Mouse (Mus musculus): ENCODE results near the gene Tmem26. TPM values are rescaled to one million over a fixed set of nuclear protein-coding genes. Genes with fewer than 3 reads are reported as not detected.
A peak's percentile ranks its signal among the peaks of the same experiment; 100 is the strongest.

Tmem26 gene
- polyA plus RNA-seq, 1 experiment from 2014 or later, result 7.6 TPM

DNA sequence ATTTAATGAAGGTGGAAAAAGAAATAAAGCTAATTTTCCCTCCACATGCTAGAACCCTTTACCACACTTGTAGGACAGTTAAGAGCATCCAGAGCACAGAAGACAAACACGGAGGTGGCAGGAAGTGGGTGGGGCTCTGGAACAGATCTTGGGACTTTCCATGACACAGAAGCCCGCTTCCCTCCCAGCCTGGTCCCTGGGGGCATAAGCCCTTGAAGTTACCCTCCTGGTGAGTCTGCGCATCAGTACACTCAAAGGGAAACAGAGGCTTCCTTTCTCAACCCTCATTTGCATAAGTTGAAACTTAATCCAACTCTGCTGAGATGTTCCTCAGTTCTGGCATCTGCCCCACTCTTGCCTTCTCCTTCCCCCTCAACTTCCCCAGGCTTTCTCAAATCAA lies 72.0 kb downstream of the Tmem26 start:
- no peak overlapping the region for H3K4me2 ChIP-seq
- no peak; the same call in 1 of the 2 replicates for ATAC-seq (ENCODE audit: insufficient read depth)
- DNase-seq, result peak; percentile 67
- TF ChIP-seq CTCF (IDR thresholded peaks at IDR 0.05; ENCODE audit: low read depth), result no peak
- H3K9me3 ChIP-seq (ENCODE audit: low read depth, low read length), result no peaks in the 10 kb centered on the region
- WGBS, result 18% methylated on average over 3 of the region's 3 CpGs
- no peaks in the 10 kb centered on the region for H3K4me1 ChIP-seq (ENCODE audit: insufficient read depth)
- H3K9ac ChIP-seq, result no peak overlapping the region
- H3K27me3 ChIP-seq (ENCODE audit: insufficient read depth, low read length), result no peaks in the 10 kb centered on the region
- H3K27ac ChIP-seq (ENCODE audit: low read depth), result no peak overlapping the region
- no peak overlapping the region for H3K4me3 ChIP-seq (ENCODE audit: low read depth, low read length)
- H3K36me3 ChIP-seq (ENCODE audit: insufficient read depth), result no peaks in the 10 kb centered on the region

DNA sequence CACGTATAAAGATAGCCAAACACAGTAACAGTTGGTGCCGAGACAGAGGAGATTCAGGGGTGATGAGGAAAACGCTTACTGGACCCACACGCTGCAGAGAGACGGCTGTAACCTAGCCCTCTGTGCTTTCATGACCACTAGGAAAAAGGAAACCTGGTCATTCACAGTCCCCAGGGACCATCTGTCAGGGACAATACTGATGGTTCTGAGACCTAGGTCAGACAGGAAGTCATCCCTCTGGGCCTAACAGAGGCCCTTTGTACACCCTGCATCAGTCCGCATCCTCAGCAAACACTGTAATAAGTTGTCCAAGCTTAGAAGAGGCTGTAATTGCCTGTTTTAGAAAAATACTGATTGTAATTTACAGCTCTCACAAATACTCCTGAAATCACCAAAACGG lies 76.4 kb downstream of the Tmem26 start:
- H3K9ac ChIP-seq, result no peak overlapping the region
- H3K27me3 ChIP-seq (ENCODE audit: insufficient read depth, low read length), result no peaks in the 10 kb centered on the region
- H3K27ac ChIP-seq (ENCODE audit: low read depth), result no peak overlapping the region
- H3K36me3 ChIP-seq (ENCODE audit: insufficient read depth), result no peaks in the 10 kb centered on the region
- H3K4me2 ChIP-seq, result no peak overlapping the region
- H3K4me3 ChIP-seq (ENCODE audit: low read depth, low read length), result no peak overlapping the region
- ATAC-seq (ENCODE audit: insufficient read depth) (no peak), DNase-seq (no peak)
- 62% methylated on average over 7 of the region's 7 CpGs for WGBS
- TF ChIP-seq CTCF (IDR thresholded peaks at IDR 0.05; ENCODE audit: low read depth), result no peak
- no peaks in the 10 kb centered on the region for H3K4me1 ChIP-seq (ENCODE audit: insufficient read depth)
- no peaks in the 10 kb centered on the region for H3K9me3 ChIP-seq (ENCODE audit: low read depth, low read length)

DNA sequence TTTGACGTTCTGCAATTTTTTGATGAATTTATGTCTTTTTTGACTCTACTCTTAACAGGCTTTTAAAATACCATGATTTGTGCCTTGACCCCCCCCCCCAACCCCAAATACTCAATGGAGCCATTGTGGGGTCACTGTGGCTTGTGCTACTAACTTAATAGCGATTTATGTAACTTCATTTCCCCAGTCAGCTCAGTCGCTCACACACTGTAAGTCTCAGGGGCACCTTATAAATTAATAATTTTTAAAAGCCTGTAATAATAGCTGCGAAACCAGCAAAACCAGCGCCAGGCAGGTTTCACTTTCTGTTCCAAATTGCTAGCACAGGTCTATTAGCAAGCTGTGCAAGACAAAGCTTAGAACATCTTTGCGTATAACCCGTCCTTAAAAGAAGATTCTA lies 76.9 kb downstream of the Tmem26 start:
- H3K9me3 ChIP-seq (ENCODE audit: low read depth, low read length), result no peaks in the 10 kb centered on the region
- no peak for TF ChIP-seq CTCF (IDR thresholded peaks at IDR 0.05; ENCODE audit: low read depth)
- no peak for DNase-seq
- no peak overlapping the region for H3K4me2 ChIP-seq
- H3K36me3 ChIP-seq (ENCODE audit: insufficient read depth), result no peaks in the 10 kb centered on the region
- H3K9ac ChIP-seq, result no peak overlapping the region
- no peak overlapping the region for H3K4me3 ChIP-seq (ENCODE audit: low read depth, low read length)
- WGBS, result 76% methylated on average over 7 of the region's 7 CpGs
- H3K27ac ChIP-seq (ENCODE audit: low read depth), result no peak overlapping the region
- no peak for ATAC-seq (ENCODE audit: insufficient read depth)
- no peaks in the 10 kb centered on the region for H3K4me1 ChIP-seq (ENCODE audit: insufficient read depth)
- no peaks in the 10 kb centered on the region for H3K27me3 ChIP-seq (ENCODE audit: insufficient read depth, low read length)

DNA sequence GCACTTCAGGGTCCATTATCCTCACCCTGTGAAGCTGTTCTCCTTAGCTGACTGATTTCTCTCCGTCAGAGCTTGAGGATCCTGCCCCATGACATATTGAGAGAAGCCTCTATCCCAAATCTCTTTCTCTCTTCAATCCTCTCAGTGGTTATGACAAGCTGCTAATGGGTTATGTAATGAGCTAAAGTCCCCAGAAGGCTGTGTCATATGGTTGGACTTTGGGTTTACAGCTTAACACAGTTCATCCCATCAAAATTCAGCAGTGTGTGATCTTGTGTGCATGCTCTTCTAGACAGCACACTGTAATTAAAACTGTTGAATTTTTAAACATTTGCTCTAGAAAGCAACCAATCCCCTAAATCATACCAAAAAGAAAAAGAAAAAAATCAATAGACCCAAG lies 82.9 kb downstream of the Tmem26 start:
- H3K4me2 ChIP-seq, result no peak overlapping the region
- no peaks in the 10 kb centered on the region for H3K4me1 ChIP-seq (ENCODE audit: insufficient read depth)
- no peaks in the 10 kb centered on the region for H3K9me3 ChIP-seq (ENCODE audit: low read depth, low read length)
- H3K9ac ChIP-seq, result no peak overlapping the region
- DNase-seq (no peak), ATAC-seq (ENCODE audit: insufficient read depth) (no peak)
- no peaks in the 10 kb centered on the region for H3K27me3 ChIP-seq (ENCODE audit: insufficient read depth, low read length)
- H3K27ac ChIP-seq (ENCODE audit: low read depth), result no peak overlapping the region
- no peak overlapping the region for H3K4me3 ChIP-seq (ENCODE audit: low read depth, low read length)
- no peak for TF ChIP-seq CTCF (IDR thresholded peaks at IDR 0.05; ENCODE audit: low read depth)
- WGBS, result 80% methylated on average over 1 of the region's 1 CpGs
- H3K36me3 ChIP-seq (ENCODE audit: insufficient read depth), result no peaks in the 10 kb centered on the region

DNA sequence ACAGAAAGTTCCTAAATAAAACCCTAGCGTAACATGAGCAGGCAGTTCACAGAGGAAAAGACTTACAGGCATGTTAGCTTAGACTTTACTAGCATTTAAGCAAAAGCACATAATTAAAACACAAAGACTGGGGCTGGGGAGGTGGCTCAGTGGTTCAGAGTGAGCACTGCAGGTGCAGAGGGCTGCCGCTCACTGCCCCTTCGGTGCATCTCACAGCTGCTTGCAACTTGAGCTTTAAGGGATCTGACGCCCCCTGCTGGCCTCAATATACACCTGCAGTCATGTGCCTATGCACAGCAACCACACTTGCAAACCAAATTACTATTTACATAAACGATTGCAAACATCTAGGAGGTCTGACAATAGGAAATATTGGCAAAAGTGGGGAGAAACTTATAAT lies 87.5 kb downstream of the Tmem26 start:
- DNase-seq (peak; percentile 4), ATAC-seq (ENCODE audit: insufficient read depth) (no peak)
- no peaks in the 10 kb centered on the region for H3K27me3 ChIP-seq (ENCODE audit: insufficient read depth, low read length)
- no peaks in the 10 kb centered on the region for H3K4me1 ChIP-seq (ENCODE audit: insufficient read depth)
- no peaks in the 10 kb centered on the region for H3K9me3 ChIP-seq (ENCODE audit: low read depth, low read length)
- no peaks in the 10 kb centered on the region for H3K36me3 ChIP-seq (ENCODE audit: insufficient read depth)
- no peak overlapping the region for H3K27ac ChIP-seq (ENCODE audit: low read depth)
- H3K4me3 ChIP-seq (ENCODE audit: low read depth, low read length), result no peak overlapping the region
- TF ChIP-seq CTCF (IDR thresholded peaks at IDR 0.05; ENCODE audit: low read depth), result peak; percentile 39; the same call in 1 of the 2 replicates
- H3K4me2 ChIP-seq, result no peak overlapping the region
- WGBS, result 89% methylated on average over 5 of the region's 5 CpGs
- H3K9ac ChIP-seq, result no peak overlapping the region

DNA sequence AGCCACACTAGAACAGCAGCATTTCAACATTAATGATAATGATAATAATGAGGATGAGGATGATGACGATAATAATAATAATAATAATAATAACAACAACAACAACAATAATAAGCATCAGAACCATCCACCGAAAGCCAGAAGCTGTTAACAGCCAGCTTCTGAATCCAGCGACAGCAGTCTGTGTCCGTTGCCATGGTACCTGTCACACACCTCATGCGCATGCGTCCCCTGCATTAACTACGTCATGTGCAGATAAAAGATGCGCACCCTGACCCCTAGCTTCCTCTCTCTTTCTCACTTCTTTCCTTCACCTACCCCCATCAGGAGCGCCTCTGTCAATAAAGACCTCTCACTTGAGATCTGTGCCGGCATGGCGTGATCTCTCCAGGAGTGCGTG lies 89.3 kb downstream of the Tmem26 start:
- no peaks in the 10 kb centered on the region for H3K4me1 ChIP-seq (ENCODE audit: insufficient read depth)
- H3K27me3 ChIP-seq (ENCODE audit: insufficient read depth, low read length), result no peaks in the 10 kb centered on the region
- DNase-seq (no peak), ATAC-seq (ENCODE audit: insufficient read depth) (no peak)
- no peaks in the 10 kb centered on the region for H3K36me3 ChIP-seq (ENCODE audit: insufficient read depth)
- no peak for TF ChIP-seq CTCF (IDR thresholded peaks at IDR 0.05; ENCODE audit: low read depth)
- no peak overlapping the region for H3K4me2 ChIP-seq
- H3K9me3 ChIP-seq (ENCODE audit: low read depth, low read length), result no peaks in the 10 kb centered on the region
- H3K27ac ChIP-seq (ENCODE audit: low read depth), result no peak overlapping the region
- no peak overlapping the region for H3K4me3 ChIP-seq (ENCODE audit: low read depth, low read length)
- 76% methylated on average over 12 of the region's 12 CpGs for WGBS
- no peak overlapping the region for H3K9ac ChIP-seq

- 60% methylated on average over 4 of the region's 4 CpGs for WGBS
Measured at GRCm38 (mm10) chr10:68817281-68817680, 93.8 kb downstream of the Tmem26 start.

More at GRCm38 (mm10) chr10:68817281-68817680, 93.8 kb downstream of the Tmem26 start:
- H3K4me3 ChIP-seq (ENCODE audit: low read depth, low read length), result no peak overlapping the region
- ATAC-seq (ENCODE audit: insufficient read depth) (no peak), DNase-seq (no peak)
- no peak for TF ChIP-seq CTCF (IDR thresholded peaks at IDR 0.05; ENCODE audit: low read depth)
- H3K27me3 ChIP-seq (ENCODE audit: insufficient read depth, low read length), result no peaks in the 10 kb centered on the region
- no peaks in the 10 kb centered on the region for H3K36me3 ChIP-seq (ENCODE audit: insufficient read depth)
- no peak overlapping the region for H3K27ac ChIP-seq (ENCODE audit: low read depth)
- no peaks in the 10 kb centered on the region for H3K9me3 ChIP-seq (ENCODE audit: low read depth, low read length)
- H3K4me2 ChIP-seq, result no peak overlapping the region
- H3K4me1 ChIP-seq (ENCODE audit: insufficient read depth), result no peaks in the 10 kb centered on the region
- H3K9ac ChIP-seq, result no peak overlapping the region
